Mouse (Mus musculus) midbrain, postnatal 0 days (tissue): Measurements from ENCODE around the gene Mrpl11. TPM values are rescaled to one million over a fixed set of nuclear protein-coding genes. Genes with fewer than 3 reads are reported as not detected.
"Not testable (repeated sequence)": the region's sequence is repeated elsewhere in the genome, so short reads cannot be mapped to it uniquely, and the experiment has no call there.

ENCODE experiments used
- ATAC-seq: fragments of 200-750 bp; cut with Nextera tagmentation; 2 replicates; pipeline ENCODE4 v1.8.0; 2017; ENCODE audit warnings: moderate number of reproducible peaks, mild to moderate bottlenecking, moderate TSS enrichment, moderate library complexity; ENCODE audit not compliant: low FRiP score
- DNase-seq: peaks from one replicate; pipeline ENCODE4 v3.0.0-alpha.2; 2015; ENCODE audit warnings: low spot score
- H3K27ac ChIP-seq: fragments of 300-500 bp; sonication (generic); 2 replicates; pipeline ENCODE4 v1.5.1; 2014; ENCODE audit warnings: low read depth, mild to moderate bottlenecking, low read length, mixed read lengths
- H3K27me3 ChIP-seq: fragments of 300-500 bp; sonication (generic); 2 replicates; pipeline ENCODE4 v1.6.1; 2014; ENCODE audit warnings: low read length, control low read depth, mixed read lengths; ENCODE audit not compliant: insufficient read depth
- H3K36me3 ChIP-seq: fragments of 300-500 bp; sonication (generic); 2 replicates; pipeline ENCODE4 v1.6.1; 2014; ENCODE audit warnings: low read length, control low read depth, mixed read lengths; ENCODE audit not compliant: insufficient read depth
- H3K4me1 ChIP-seq: fragments of 300-500 bp; sonication (generic); 2 replicates; pipeline ENCODE4 v1.6.1; 2014; ENCODE audit warnings: mild to moderate bottlenecking, control low read depth, antibody characterized with exemption, low read length, mixed read lengths; ENCODE audit not compliant: insufficient read depth
- H3K4me2 ChIP-seq: fragments of 300-500 bp; sonication (generic); 2 replicates; pipeline ENCODE4 v1.6.1; 2014; ENCODE audit warnings: low read depth, mild to moderate bottlenecking, low read length, mixed read lengths; ENCODE audit not compliant: poor library complexity, severe bottlenecking
- H3K4me3 ChIP-seq: fragments of 300-500 bp; sonication (generic); 2 replicates; pipeline ENCODE4 v1.5.1; 2014; ENCODE audit warnings: low read depth, mild to moderate bottlenecking, low read length, moderate library complexity
- H3K9ac ChIP-seq: fragments of 300-500 bp; sonication (generic); replicated peaks from 2 replicates; pipeline ENCODE4 v1.6.1; 2014; ENCODE audit warnings: mild to moderate bottlenecking, low read length, moderate library complexity, mixed read lengths; ENCODE audit not compliant: poor library complexity, severe bottlenecking
- H3K9me3 ChIP-seq: fragments of 300-500 bp; sonication (generic); 2 replicates; pipeline ENCODE4 v1.6.1; 2016; ENCODE audit warnings: low read length, control low read depth
- CTCF ChIP-seq: IDR thresholded peaks from 2 replicates; pipeline ENCODE4 v1.5.1; 2016; ENCODE audit warnings: antibody characterized with exemption, mild to moderate bottlenecking
- WGBS: fragments of 180-500 bp; shearing (Covaris S2); extraction: QIAGEN DNeasy Blood & Tissue Kit; methylation state at CpG from one replicate; pipeline ENCODE4 v1.1.7; 2014; 5-methylcytosine and 5-hydroxymethylcytosine counted together
- polyA plus RNA-seq: library from polyadenylated mRNA; unstranded; fragments of >200 nt; fragmentation: Nextera tagmentation; extraction: Ambion mirVana; gene quantifications from 2 replicates; pipeline ENCODE4 v1.2.1, GENCODE M21; 2015
- total RNA-seq: library from RNA; depleted of rRNA; stranded (reverse); fragments of >200 nt; gene quantifications from 2 replicates; pipeline ENCODE4 v1.2.3, GENCODE M21; 2014

Mrpl11 gene
- total and polyA plus RNA-seq, 2 experiments from 2014 or later, result 93.1 to 145 TPM

GRCm38 (mm10) chr19:4999445-5000140, 37.6 kb downstream of the Mrpl11 start:
- peaks cover 41% of the 10 kb centered on the region for H3K4me1 ChIP-seq
- H3K9ac ChIP-seq, result peak overlapping the region; percentile 19; the same call in 1 of the 2 replicates
- no peaks in the 10 kb centered on the region for H3K36me3 ChIP-seq
- ATAC-seq (no peak), DNase-seq (no peak)
- WGBS, result 71% methylated on average over 6 of the region's 6 CpGs
- no peak overlapping the region for H3K4me3 ChIP-seq
- H3K27me3 ChIP-seq, result no peaks in the 10 kb centered on the region
- H3K9me3 ChIP-seq, result no peaks in the 10 kb centered on the region
- no peak for TF ChIP-seq CTCF
- peak overlapping the region; percentile 33 for H3K4me2 ChIP-seq
- no peak overlapping the region for H3K27ac ChIP-seq

- H3K4me2 ChIP-seq, result peak overlapping the region; percentile 71
- H3K9ac ChIP-seq, result peak overlapping the region; percentile 60
- no peaks in the 10 kb centered on the region for H3K36me3 ChIP-seq
- H3K4me3 ChIP-seq, result peak overlapping the region; percentile 35
- H3K9me3 ChIP-seq, result no peaks in the 10 kb centered on the region
- peak; percentile 92 for TF ChIP-seq CTCF
- DNase-seq, result peak; percentile 96
- peak overlapping the region; percentile 89 for H3K27ac ChIP-seq
- under 1% methylated on average over 39 of the region's 39 CpGs for WGBS
- ATAC-seq, result peak; percentile 97
- peaks cover 37% of the 10 kb centered on the region for H3K4me1 ChIP-seq
- H3K27me3 ChIP-seq, result no peaks in the 10 kb centered on the region
These were observed 39.9 kb downstream of the Mrpl11 start for GRCm38 (mm10) chr19:5001666-5002406.

- not testable (repeated sequence) for DNase-seq, H3K27ac ChIP-seq, H3K9ac ChIP-seq, H3K27me3 ChIP-seq, ATAC-seq, H3K36me3 ChIP-seq, H3K4me2 ChIP-seq, H3K9me3 ChIP-seq, H3K4me3 ChIP-seq
- peaks cover 23% of the 10 kb centered on the region for H3K4me1 ChIP-seq
- TF ChIP-seq CTCF, result peak; percentile 45
- 62% methylated on average over 2 of the region's 2 CpGs for WGBS
These were observed 41.7 kb downstream of the Mrpl11 start for GRCm38 (mm10) chr19:5003644-5004043.

- ATAC-seq (no peak), DNase-seq (no peak)
- H3K4me2 ChIP-seq, result no peak overlapping the region
- peaks cover 10% of the 10 kb centered on the region for H3K4me1 ChIP-seq
- H3K9me3 ChIP-seq, result no peaks in the 10 kb centered on the region
- H3K4me3 ChIP-seq, result no peak overlapping the region
- no peak overlapping the region for H3K27ac ChIP-seq
- TF ChIP-seq CTCF, result no peak
- no peak overlapping the region for H3K9ac ChIP-seq
- 63% methylated on average over 4 of the region's 4 CpGs for WGBS
- no peaks in the 10 kb centered on the region for H3K36me3 ChIP-seq
- H3K27me3 ChIP-seq, result no peaks in the 10 kb centered on the region
These were observed 43.0 kb downstream of the Mrpl11 start for GRCm38 (mm10) chr19:5004925-5005324.

GRCm38 (mm10) chr19:5013138-5013537, 51.2 kb downstream of the Mrpl11 start:
- H3K9ac ChIP-seq, result no peak overlapping the region
- H3K4me2 ChIP-seq, result no peak overlapping the region
- no peak for TF ChIP-seq CTCF
- H3K9me3 ChIP-seq, result no peaks in the 10 kb centered on the region
- no peaks in the 10 kb centered on the region for H3K36me3 ChIP-seq
- DNase-seq (no peak), ATAC-seq (no peak)
- H3K27ac ChIP-seq, result no peak overlapping the region
- H3K4me3 ChIP-seq, result no peak overlapping the region
- H3K27me3 ChIP-seq, result no peaks in the 10 kb centered on the region; the same call in 1 of the 2 replicates
- 71% methylated on average over 8 of the region's 8 CpGs for WGBS
- H3K4me1 ChIP-seq, result no peaks in the 10 kb centered on the region

- Histone ChIP-seq H3K9ac (no peak overlapping the region), H3K36me3 (no peaks in the 10 kb centered on the region), H3K4me2 (no peak overlapping the region), H3K4me3 (no peak overlapping the region), H3K27ac (no peak overlapping the region), H3K4me1 (no peaks in the 10 kb centered on the region), H3K9me3 (no peaks in the 10 kb centered on the region), H3K27me3 (no peaks in the 10 kb centered on the region; the same call in 1 of the 2 replicates)
- no peak for ATAC-seq
- WGBS, result 12% methylated on average over 8 of the region's 8 CpGs
- TF ChIP-seq CTCF, result peak; percentile 70
- peak; percentile 49 for DNase-seq
These were observed 53.0 kb downstream of the Mrpl11 start for GRCm38 (mm10) chr19:5014961-5015398.
